Mouse (Mus musculus): ENCODE measurements around the gene Prdm15. TPM values are rescaled to one million over a fixed set of nuclear protein-coding genes. Genes with fewer than 3 reads are reported as not detected.

Prdm15 gene
- polyA plus RNA-seq, 1 experiment from 2014 or later, result 10.2 TPM

DNA sequence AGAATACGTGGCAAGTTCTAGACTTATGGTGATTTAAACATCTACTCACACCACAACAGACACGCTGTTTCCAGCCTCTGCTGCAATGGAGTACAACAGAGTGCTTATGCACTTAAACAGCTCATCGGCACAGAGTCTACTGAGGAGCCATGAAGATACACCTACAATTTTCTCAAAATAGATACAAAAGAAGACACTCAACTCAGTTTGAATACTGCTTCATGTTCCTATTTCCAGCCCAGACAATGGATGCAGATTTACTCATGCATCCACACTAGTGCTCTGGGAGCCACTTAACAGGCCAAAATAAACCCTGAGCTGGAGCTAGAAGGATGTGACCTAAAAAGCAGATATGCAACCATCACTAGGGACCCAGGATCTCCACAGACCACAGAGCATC lies 42.8 kb downstream of the Prdm15 start:
- Histone ChIP-seq H3K4me2 (no peak overlapping the region), H3K27ac (no peak overlapping the region), H3K4me1 (no peaks in the 10 kb centered on the region), H3K9me3 (no peaks in the 10 kb centered on the region), H3K36me3 (peaks cover 93% of the 10 kb centered on the region), H3K9ac (no peak overlapping the region), H3K27me3 (no peaks in the 10 kb centered on the region), H3K4me3 (no peak overlapping the region)
- WGBS, result 97% methylated on average over 3 of the region's 3 CpGs
- no peak for ATAC-seq (ENCODE audit: insufficient number of reproducible peaks, low FRiP score, low TSS enrichment, low read depth)

DNA sequence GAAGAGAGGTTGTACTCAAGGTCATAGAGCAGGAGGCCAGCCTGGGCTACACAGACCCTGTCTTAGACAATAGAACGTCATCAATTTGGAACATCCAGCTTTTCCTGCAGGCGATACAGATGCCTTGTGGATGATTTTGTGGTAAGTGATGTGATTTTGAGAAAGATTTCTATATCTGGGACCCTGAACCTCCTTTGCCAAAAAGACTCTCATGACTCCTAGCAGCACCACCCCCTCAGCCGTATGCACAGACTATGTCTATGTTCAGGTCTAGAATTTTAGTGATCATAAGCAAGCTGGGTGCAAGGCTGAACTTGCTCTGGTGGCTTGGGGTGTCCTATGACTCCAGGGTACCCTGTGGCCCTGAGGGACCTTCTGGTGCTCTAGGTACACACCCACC lies 46.0 kb downstream of the Prdm15 start:
- Histone ChIP-seq H3K4me1 (no peaks in the 10 kb centered on the region), H3K27me3 (no peaks in the 10 kb centered on the region), H3K27ac (no peak overlapping the region), H3K4me3 (no peak overlapping the region), H3K9me3 (no peaks in the 10 kb centered on the region), H3K9ac (no peak overlapping the region), H3K36me3 (peaks cover 82% of the 10 kb centered on the region), H3K4me2 (no peak overlapping the region)
- 90% methylated on average over 3 of the region's 3 CpGs for WGBS
- ATAC-seq (ENCODE audit: insufficient number of reproducible peaks, low FRiP score, low TSS enrichment, low read depth), result no peak

DNA sequence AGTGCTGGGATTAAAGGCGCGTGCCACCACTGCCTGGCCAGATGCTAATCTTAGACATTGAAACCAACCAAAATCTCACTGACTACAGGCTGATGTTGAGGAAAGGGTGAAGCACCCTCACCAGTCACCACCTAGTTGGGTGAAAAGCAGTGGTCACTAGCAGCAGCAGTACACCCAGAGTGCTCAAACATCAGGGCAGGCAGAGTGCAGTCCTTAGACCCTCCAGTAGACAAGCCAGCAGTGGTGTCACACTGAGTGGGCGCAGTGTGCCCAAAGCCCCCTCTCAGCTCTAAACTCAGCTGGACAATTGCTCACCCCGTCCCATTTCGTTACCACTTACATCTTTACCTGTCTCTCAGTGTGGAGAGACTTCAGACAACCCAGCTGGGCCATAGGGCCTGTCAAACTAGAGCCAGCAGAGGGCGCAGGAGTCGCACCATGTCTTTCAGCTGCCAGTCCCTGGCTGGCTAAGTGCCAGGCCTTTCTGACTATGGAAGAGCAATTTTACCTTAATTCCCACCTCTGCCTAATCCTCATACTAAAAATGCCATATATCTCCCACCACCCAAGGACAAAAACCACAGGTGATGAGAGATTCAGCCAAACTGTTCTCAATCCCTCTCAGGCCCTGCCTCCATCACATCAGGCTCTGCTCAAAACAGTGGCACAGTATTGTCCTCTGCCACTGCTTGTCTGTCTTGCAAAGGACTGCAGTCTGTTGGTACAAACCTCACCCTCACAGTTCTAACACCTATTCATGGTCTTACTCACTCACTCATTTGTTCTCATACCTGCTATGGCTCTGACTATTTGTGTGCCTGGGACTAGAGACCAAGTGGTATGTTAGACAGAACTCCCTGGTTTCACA lies 46.7 kb downstream of the Prdm15 start:
- H3K9ac ChIP-seq, result no peak overlapping the region
- H3K9me3 ChIP-seq, result no peaks in the 10 kb centered on the region
- no peaks in the 10 kb centered on the region for H3K4me1 ChIP-seq
- H3K4me2 ChIP-seq, result no peak overlapping the region
- H3K4me3 ChIP-seq, result no peak overlapping the region
- WGBS, result 79% methylated on average over 7 of the region's 7 CpGs
- peaks cover 82% of the 10 kb centered on the region for H3K36me3 ChIP-seq
- H3K27me3 ChIP-seq, result no peaks in the 10 kb centered on the region
- no peak for ATAC-seq (ENCODE audit: insufficient number of reproducible peaks, low FRiP score, low TSS enrichment, low read depth)
- no peak overlapping the region for H3K27ac ChIP-seq

DNA sequence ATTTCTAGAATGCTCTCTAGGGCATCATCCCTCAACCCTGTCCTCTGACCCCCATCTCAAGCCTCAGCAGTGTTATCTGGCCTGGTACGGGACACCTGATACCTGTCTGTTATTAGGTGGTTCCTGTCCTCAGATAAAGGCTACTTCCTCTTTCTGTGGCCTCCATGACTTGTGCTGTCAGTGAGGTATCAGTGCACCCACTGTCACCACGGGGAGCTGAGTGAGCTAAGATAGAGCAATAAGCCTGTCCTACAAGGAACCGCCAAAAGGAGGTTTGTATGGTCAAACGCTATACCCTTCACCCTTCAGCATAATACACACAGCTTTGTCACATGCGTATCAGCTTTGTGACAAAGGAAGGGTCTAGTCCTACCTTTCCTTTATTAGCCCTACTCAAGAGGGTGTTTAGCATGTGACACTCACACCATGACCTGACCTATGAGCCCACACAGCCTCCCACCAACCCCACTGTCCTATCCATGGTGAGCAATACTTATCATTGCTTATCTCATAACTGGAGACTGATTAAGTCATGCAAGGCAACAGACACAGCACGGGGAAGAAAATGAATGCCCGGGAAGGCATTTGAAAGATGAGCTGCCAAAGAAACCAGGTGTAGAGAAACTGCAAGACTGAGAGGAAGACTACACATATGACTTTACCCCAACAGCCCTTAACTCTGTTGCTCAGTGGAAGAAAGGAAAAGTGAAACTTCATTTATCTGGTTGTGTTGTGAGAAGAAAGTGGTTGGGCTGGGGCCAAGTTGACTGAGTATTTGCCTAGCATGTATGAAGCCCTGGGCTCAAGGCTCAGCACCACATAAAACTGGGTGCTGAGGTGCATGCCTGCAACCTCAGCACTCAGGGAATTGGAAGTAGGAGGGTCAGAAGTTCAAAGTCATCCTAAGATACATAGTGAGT lies 53.4 kb downstream of the Prdm15 start:
- Histone ChIP-seq H3K9me3 (no peaks in the 10 kb centered on the region), H3K27ac (no peak overlapping the region), H3K36me3 (peaks cover 81% of the 10 kb centered on the region), H3K9ac (no peak overlapping the region), H3K4me3 (no peak overlapping the region), H3K27me3 (no peaks in the 10 kb centered on the region), H3K4me1 (no peaks in the 10 kb centered on the region), H3K4me2 (no peak overlapping the region)
- ATAC-seq (ENCODE audit: insufficient number of reproducible peaks, low FRiP score, low TSS enrichment, low read depth), result no peak
- 96% methylated on average over 7 of the region's 7 CpGs for WGBS

DNA sequence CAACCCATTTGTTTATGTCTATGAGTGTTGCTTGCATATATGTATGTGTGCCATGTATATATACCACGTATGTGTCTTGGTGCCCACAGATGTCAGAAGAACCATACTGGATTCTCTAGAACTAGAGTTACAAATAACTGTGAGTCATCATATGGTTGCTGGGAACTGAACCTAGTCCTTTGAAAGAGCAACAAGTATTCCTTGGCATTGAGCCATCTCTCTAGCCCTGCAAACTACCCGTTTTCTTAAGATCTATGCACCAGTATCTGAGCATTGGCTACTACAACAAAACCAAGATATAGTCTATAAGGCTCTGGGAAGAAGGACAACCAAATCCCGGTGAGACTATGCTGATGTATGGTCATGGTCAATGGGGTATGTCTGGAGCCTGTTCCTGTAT lies 54.4 kb downstream of the Prdm15 start:
- H3K9ac ChIP-seq, result no peak overlapping the region
- no peak overlapping the region for H3K4me3 ChIP-seq
- no peaks in the 10 kb centered on the region for H3K4me1 ChIP-seq
- 87% methylated on average over 3 of the region's 3 CpGs for WGBS
- no peak overlapping the region for H3K4me2 ChIP-seq
- peaks cover 87% of the 10 kb centered on the region for H3K36me3 ChIP-seq
- H3K27me3 ChIP-seq, result no peaks in the 10 kb centered on the region
- H3K9me3 ChIP-seq, result no peaks in the 10 kb centered on the region
- no peak for ATAC-seq (ENCODE audit: insufficient number of reproducible peaks, low FRiP score, low TSS enrichment, low read depth)
- no peak overlapping the region for H3K27ac ChIP-seq

DNA sequence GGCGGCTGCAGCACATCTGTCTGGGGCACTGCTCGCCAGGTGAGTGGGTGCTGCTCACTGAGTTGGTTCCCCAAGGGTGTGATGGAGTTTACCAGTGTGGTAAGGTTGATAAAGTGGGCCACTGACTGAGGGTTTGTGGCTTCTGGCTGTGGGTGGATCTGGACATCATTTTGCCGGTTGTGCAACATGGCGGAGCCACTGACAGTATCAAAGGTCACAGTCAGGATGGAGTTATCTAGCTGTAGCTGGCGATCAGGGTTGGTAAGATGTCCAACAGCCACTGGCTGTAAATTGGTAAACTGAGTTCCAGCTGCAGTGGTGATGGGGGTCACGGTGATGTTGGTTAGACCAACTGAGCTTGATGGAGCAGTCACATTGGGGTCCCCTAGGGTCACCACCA lies 57.4 kb downstream of the Prdm15 start:
- Histone ChIP-seq H3K4me2 (no peak overlapping the region), H3K9me3 (no peaks in the 10 kb centered on the region), H3K27me3 (no peaks in the 10 kb centered on the region), H3K9ac (no peak overlapping the region), H3K36me3 (peaks cover 72% of the 10 kb centered on the region), H3K4me1 (0 out of 2 replicates have a peak, but pooled peaks cover 2% of the 10 kb centered on the region), H3K4me3 (no peak overlapping the region), H3K27ac (no peak overlapping the region)
- WGBS, result 92% methylated on average over 6 of the region's 6 CpGs
- ATAC-seq (ENCODE audit: insufficient number of reproducible peaks, low FRiP score, low TSS enrichment, low read depth), result no peak

DNA sequence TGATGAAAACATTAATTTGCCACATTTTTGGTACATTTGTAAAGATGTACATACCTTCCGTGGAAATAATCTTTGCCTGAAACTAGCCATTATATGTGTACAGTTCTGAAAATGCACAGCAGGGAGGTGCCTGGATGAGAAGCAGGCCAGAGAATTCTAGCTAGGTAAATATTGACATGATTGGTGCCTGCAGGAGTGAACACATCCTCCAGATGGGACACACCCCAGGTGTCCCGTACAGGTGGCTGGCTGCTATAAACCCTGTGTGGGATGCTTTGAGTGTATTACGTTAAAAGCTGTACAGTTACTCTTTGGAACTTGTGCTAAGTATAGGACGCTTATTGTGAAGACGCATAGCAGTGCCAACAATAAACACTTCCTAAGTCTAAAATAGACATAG lies 68.6 kb downstream of the Prdm15 start:
- WGBS, result 80% methylated on average over 5 of the region's 5 CpGs
- no peak for ATAC-seq (ENCODE audit: insufficient number of reproducible peaks, low FRiP score, low TSS enrichment, low read depth)
- Histone ChIP-seq H3K9me3 (no peaks in the 10 kb centered on the region), H3K4me2 (no peak overlapping the region), H3K27me3 (no peaks in the 10 kb centered on the region), H3K9ac (no peak overlapping the region), H3K4me3 (no peak overlapping the region), H3K36me3 (no peaks in the 10 kb centered on the region), H3K4me1 (no peaks in the 10 kb centered on the region), H3K27ac (no peak overlapping the region)

DNA sequence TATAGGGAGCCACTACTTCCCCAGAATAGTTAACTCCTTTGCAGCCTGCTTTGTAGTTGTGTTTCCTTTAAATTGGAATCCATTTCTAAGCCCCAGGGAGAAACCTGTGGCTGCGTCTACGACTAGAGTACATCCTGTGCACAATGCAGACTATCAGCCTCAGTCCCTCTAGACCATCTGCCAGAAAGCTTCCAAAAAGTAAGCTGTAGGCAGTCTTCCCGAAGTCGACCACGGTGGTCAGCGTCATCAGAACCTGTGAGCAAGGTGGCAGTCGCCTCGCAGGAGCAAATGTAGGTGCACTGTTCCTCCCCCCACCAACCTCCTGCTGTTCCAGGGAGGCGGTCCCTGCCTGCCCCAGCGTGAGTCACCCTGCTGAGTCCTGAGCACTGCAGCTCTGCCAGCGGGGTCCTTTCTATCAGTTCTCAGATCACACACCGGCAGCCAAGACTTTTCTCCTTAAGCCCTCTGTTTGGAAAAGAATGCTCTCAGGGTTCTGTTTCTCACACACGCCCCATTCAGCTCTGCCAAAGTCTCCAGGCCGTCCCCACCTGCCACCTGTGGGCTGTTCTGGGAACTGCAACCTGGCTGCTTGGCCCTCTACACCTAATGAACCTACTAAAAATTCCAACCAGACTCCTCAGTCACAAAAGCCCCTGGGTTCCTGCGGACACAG lies 73.2 kb downstream of the Prdm15 start:
- no peaks in the 10 kb centered on the region for H3K27me3 ChIP-seq
- peak; percentile 65 for ATAC-seq (ENCODE audit: insufficient number of reproducible peaks, low FRiP score, low TSS enrichment, low read depth)
- H3K4me2 ChIP-seq, result peak overlapping the region; percentile 38
- 24% methylated on average over 15 of the region's 15 CpGs for WGBS
- no peak overlapping the region for H3K27ac ChIP-seq
- H3K9ac ChIP-seq, result no peak overlapping the region
- no peak overlapping the region for H3K4me3 ChIP-seq
- no peaks in the 10 kb centered on the region for H3K9me3 ChIP-seq
- no peaks in the 10 kb centered on the region for H3K36me3 ChIP-seq
- H3K4me1 ChIP-seq, result no peaks in the 10 kb centered on the region

DNA sequence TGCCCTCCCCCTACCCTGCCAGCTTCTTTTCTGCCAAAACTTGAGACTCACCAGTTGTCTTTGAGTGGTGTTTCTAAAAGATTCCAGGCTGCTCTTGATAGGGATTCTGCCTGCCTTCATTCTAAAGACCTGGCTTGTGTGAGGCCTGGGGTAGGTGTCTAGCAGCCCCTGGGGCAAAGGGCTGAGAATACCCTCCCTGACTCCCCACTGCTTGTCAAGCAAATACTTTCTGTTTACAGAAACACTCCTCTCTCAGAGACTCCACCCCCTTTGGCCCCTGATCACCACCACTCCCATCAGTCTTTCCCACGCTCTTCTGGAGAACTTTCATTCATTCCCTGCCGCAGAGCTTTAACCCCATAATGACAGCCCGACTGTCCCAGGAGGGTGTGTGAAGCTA lies 85.1 kb downstream of the Prdm15 start:
- H3K4me2 ChIP-seq, result no peak overlapping the region
- H3K27me3 ChIP-seq, result peaks cover 49% of the 10 kb centered on the region

DNA sequence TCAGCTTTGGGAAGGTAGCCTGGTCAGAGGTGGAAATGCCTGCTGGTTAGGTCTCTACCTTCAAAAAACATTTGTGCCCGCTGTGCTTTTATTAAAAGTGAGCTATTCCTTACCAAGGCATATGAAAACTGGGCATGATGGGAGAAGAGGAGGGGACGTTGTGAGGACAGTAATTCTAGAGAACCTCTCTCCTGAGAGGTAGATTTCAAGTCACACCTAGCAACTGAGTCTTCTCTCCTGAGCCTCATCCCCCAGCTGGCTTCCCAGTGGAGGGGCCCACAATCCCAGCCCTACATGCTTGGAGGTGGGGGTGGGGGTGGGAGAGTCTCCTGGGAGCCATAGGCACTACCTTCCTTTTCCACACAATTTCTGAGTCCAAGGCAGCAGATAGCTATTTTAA lies 87.0 kb downstream of the Prdm15 start:
- Histone ChIP-seq H3K27me3 (peaks cover 56% of the 10 kb centered on the region), H3K9ac (no peak overlapping the region), H3K9me3 (no peaks in the 10 kb centered on the region), H3K4me2 (no peak overlapping the region), H3K4me1 (peaks cover 14% of the 10 kb centered on the region), H3K36me3 (no peaks in the 10 kb centered on the region), H3K27ac (no peak overlapping the region), H3K4me3 (no peak overlapping the region)
- WGBS, result 50% methylated on average over 2 of the region's 2 CpGs
- no peak for ATAC-seq (ENCODE audit: insufficient number of reproducible peaks, low FRiP score, low TSS enrichment, low read depth)

More for the DNA sequence above, 85.1 kb downstream of the Prdm15 start:
- Histone ChIP-seq H3K9ac (no peak overlapping the region), H3K36me3 (no peaks in the 10 kb centered on the region), H3K27ac (no peak overlapping the region), H3K4me3 (no peak overlapping the region), H3K4me1 (peaks cover 14% of the 10 kb centered on the region), H3K9me3 (no peaks in the 10 kb centered on the region)
- no peak for ATAC-seq (ENCODE audit: insufficient number of reproducible peaks, low FRiP score, low TSS enrichment, low read depth)
- 26% methylated on average over 3 of the region's 3 CpGs for WGBS

DNA sequence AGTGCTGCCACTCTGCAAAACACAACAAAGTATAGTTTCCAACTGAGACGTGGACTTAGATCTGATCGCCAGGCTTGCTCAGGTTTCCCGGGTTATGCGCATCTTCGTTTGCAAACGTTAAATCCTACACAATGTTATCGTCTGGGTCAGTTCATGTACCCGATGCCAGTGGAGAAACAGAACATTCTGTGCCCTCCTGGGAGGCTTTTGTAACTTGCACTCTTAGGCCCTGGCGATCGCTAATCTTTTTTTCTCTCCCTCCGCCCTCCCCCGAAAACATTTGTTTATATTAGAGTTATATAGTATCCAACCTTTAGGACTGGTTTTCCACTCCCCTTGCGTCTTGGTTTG lies 87.7 kb downstream of the Prdm15 start:
- Histone ChIP-seq H3K9ac (no peak overlapping the region), H3K27me3 (peaks cover 56% of the 10 kb centered on the region), H3K27ac (no peak overlapping the region), H3K4me2 (peak overlapping the region; percentile 68), H3K4me1 (peaks cover 14% of the 10 kb centered on the region), H3K9me3 (no peaks in the 10 kb centered on the region), H3K4me3 (peak overlapping the region; percentile 45), H3K36me3 (no peaks in the 10 kb centered on the region)
- ATAC-seq (ENCODE audit: insufficient number of reproducible peaks, low FRiP score, low TSS enrichment, low read depth), result no peak
- WGBS, result 10% methylated on average over 13 of the region's 13 CpGs

All from limb, embryonic 15.5 days (tissue).